Comparison of ENCODE assay signal across 9 mouse cellular contexts in genomic region chr1:61139984-61140648, GRCm38 (mm10).
DNase-seq lines count a peak whose midpoint lies in the region; ATAC-seq and TF ChIP-seq lines count a peak whose summit lies in the region.
"Had no signal": no experiment of that assay in that cellular context is flagged by ENCODE, and none has a peak within 500 bp of the region (broad histone marks: within the 10 kb centered on the region; RNA-seq: fewer than 3 reads in every experiment).

No protein-coding gene starts in this region.

- WGBS in embryonic facial prominence, embryonic 14.5 days: 38% methylated on average over 10 of the region's 10 CpGs
- whole genome bisulfite sequencing in hindbrain, postnatal 0 days: 56% methylated on average over 10 of the region's 10 CpGs
- WGBS in midbrain, postnatal 0 days: 35% methylated on average over 10 of the region's 10 CpGs

- DNase-seq in embryo, embryonic 10.5 days (ENCODE audit: low spot score): peak; percentile 26
- no peak for DNase-seq in embryonic facial prominence, embryonic 14.5 days (ENCODE audit: low spot score)
- no peak for DNase-seq in hindbrain, postnatal 0 days (ENCODE audit: low spot score)
- no peak for DNase-seq in midbrain, postnatal 0 days (ENCODE audit: low spot score)
- DNase-seq in thymus, postnatal 25 days: no peak
- DNase-seq in ovary, postnatal 36 days (ENCODE audit: low spot score): no peak

- H3K9ac ChIP-seq in embryonic facial prominence, embryonic 14.5 days (ENCODE audit: low read depth, low read length): no peak overlapping the region
- H3K9ac ChIP-seq in hindbrain, postnatal 0 days (replicated peaks; ENCODE audit: low read length): no peak overlapping the region
- H3K9ac ChIP-seq in midbrain, postnatal 0 days (replicated peaks; ENCODE audit: low read length, poor library complexity, severe bottlenecking): no peak overlapping the region
- H3K9ac ChIP-seq: limb, embryonic 15.5 days had no signal

- H3K4me3 ChIP-seq in embryonic facial prominence, embryonic 14.5 days (ENCODE audit: low read depth, low read length): no peak overlapping the region
- no peak overlapping the region for H3K4me3 ChIP-seq in hindbrain, postnatal 0 days (ENCODE audit: low read length)
- H3K4me3 ChIP-seq in midbrain, postnatal 0 days (ENCODE audit: low read depth, low read length): no peak overlapping the region

- peaks cover 45% of the 10 kb centered on the region for H3K4me1 ChIP-seq in embryonic facial prominence, embryonic 14.5 days (ENCODE audit: control insufficient read depth, insufficient read depth, low read length)
- peaks cover 11% of the 10 kb centered on the region; the same call in 1 of the 2 replicates for H3K4me1 ChIP-seq in hindbrain, postnatal 0 days (ENCODE audit: insufficient read depth, low read length)
- H3K4me1 ChIP-seq in midbrain, postnatal 0 days (ENCODE audit: insufficient read depth, low read length): peaks cover 4% of the 10 kb centered on the region; the same call in 1 of the 2 replicates

- ATAC-seq in embryonic facial prominence, embryonic 14.5 days (ENCODE audit: low read depth): no peak
- ATAC-seq in hindbrain, postnatal 0 days: peak; percentile 50
- ATAC-seq in midbrain, postnatal 0 days (ENCODE audit: low FRiP score): no peak
- no peak for ATAC-seq in erythroid progenitor cell, adult 5-6 weeks (replicated peaks; ENCODE audit: low FRiP score, poor library complexity, severe bottlenecking)

- H3K27ac ChIP-seq in embryonic facial prominence, embryonic 14.5 days (replicated peaks; ENCODE audit: low read depth, low read length): peak overlapping the region; percentile 49; the same call in 1 of the 2 replicates
- H3K27ac ChIP-seq in hindbrain, postnatal 0 days: peak overlapping the region; percentile 4; the same call in 1 of the 2 replicates
- no peak overlapping the region for H3K27ac ChIP-seq in midbrain, postnatal 0 days (ENCODE audit: low read depth, low read length)

- H3K36me3 ChIP-seq in embryonic facial prominence, embryonic 14.5 days (ENCODE audit: control insufficient read depth, insufficient read depth, low read length): no peaks in the 10 kb centered on the region
- H3K36me3 ChIP-seq in hindbrain, postnatal 0 days (ENCODE audit: insufficient read depth, low read length): no peaks in the 10 kb centered on the region
- H3K36me3 ChIP-seq in midbrain, postnatal 0 days (ENCODE audit: insufficient read depth, low read length): no peaks in the 10 kb centered on the region
- H3K36me3 ChIP-seq: G1E; limb, embryonic 15.5 days had no signal

- no peaks in the 10 kb centered on the region; the same call in 1 of the 2 replicates for H3K27me3 ChIP-seq in embryonic facial prominence, embryonic 14.5 days (replicated peaks; ENCODE audit: control insufficient read depth, insufficient read depth, low read length)
- H3K27me3 ChIP-seq in hindbrain, postnatal 0 days (ENCODE audit: insufficient read depth, low read length): no peaks in the 10 kb centered on the region
- no peaks in the 10 kb centered on the region for H3K27me3 ChIP-seq in midbrain, postnatal 0 days (ENCODE audit: insufficient read depth, low read length)
- H3K27me3 ChIP-seq: limb, embryonic 15.5 days had no signal

- no peaks in the 10 kb centered on the region for H3K9me3 ChIP-seq in embryonic facial prominence, embryonic 14.5 days (ENCODE audit: control insufficient read depth, low read length)
- no peaks in the 10 kb centered on the region for H3K9me3 ChIP-seq in hindbrain, postnatal 0 days (ENCODE audit: low read length)
- H3K9me3 ChIP-seq in midbrain, postnatal 0 days (ENCODE audit: low read length): no peaks in the 10 kb centered on the region
- H3K9me3 ChIP-seq: G1E; limb, embryonic 15.5 days had no signal

- H3K4me2 ChIP-seq in embryonic facial prominence, embryonic 14.5 days (ENCODE audit: low read depth, low read length): peak overlapping the region; percentile 50
- no peak overlapping the region for H3K4me2 ChIP-seq in hindbrain, postnatal 0 days (ENCODE audit: low read depth, low read length)
- 0 out of 2 replicates have a peak overlapping the region, but pooled peaks have one; percentile 37 for H3K4me2 ChIP-seq in midbrain, postnatal 0 days (ENCODE audit: low read depth, low read length, poor library complexity, severe bottlenecking)

- no peak for TF ChIP-seq CTCF in hindbrain, postnatal 0 days (IDR thresholded peaks at IDR 0.05; ENCODE audit: low read depth)
- TF ChIP-seq CTCF in midbrain, postnatal 0 days (IDR thresholded peaks at IDR 0.05): no peak
